ENCODE assay signal across 11 mouse cellular contexts in the genomic region with DNA sequence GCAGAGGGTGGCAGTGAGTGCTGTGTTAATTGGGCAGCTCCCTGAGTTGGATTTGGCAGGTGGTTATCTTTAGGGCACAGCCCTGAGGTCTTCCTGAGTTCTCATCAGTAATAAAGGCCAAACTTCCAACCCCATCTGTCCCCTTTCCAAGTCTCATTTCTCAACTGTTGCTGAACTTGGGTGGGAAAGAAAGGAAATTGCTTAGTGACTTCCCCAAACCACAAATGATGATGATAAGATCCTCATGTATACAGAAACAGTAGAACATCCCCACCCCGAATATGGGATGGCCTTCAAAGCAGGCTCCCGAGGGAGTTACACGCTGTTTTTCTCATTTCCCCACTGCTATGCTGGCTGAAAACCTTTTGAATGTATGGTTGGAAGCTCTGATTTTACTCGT.
"Had no signal": no experiment of that assay in that cellular context is flagged by ENCODE, and none has a peak within 500 bp of the region (broad histone marks: within the 10 kb centered on the region; RNA-seq: fewer than 3 reads in every experiment).

No protein-coding gene starts in this region.

- H3K4me1 ChIP-seq: liver, embryonic 15.5 days; midbrain, embryonic 12.5 days; stomach, embryonic 15.5 days had no signal

- H3K9me3 ChIP-seq: limb, embryonic 10.5 days; liver, embryonic 15.5 days; midbrain, embryonic 12.5 days; stomach, embryonic 15.5 days had no signal

- H3K27ac ChIP-seq: left cerebral cortex, adult 2 months; limb, embryonic 10.5 days; liver, embryonic 15.5 days; midbrain, embryonic 12.5 days; stomach, embryonic 15.5 days had no signal

- DNase-seq: kidney, adult 11 months; lung, embryonic 14.5 days; right cerebral cortex, postnatal 14 days; thymus, adult 2 months; thymus, postnatal 25 days had no signal

- H3K4me3 ChIP-seq: left cerebral cortex, adult 2 months; limb, embryonic 10.5 days; liver, embryonic 15.5 days; midbrain, embryonic 12.5 days; stomach, embryonic 15.5 days had no signal

- H3K4me2 ChIP-seq: liver, embryonic 11.5 days; liver, embryonic 15.5 days; lung, embryonic 14.5 days; midbrain, embryonic 12.5 days; stomach, embryonic 15.5 days had no signal

- H3K27me3 ChIP-seq: liver, embryonic 15.5 days; stomach, embryonic 15.5 days had no signal

- H3K36me3 ChIP-seq: limb, embryonic 10.5 days; liver, embryonic 15.5 days; midbrain, embryonic 12.5 days; stomach, embryonic 15.5 days had no signal

- H3K9ac ChIP-seq: liver, embryonic 15.5 days; lung, embryonic 14.5 days; midbrain, embryonic 12.5 days; stomach, embryonic 15.5 days had no signal
